Mouse (Mus musculus) ES-E14 (cell line): Measurements from ENCODE around the gene Lasp1.

Source experiments
- CHD2 ChIP-seq: IDR thresholded peaks from 2 replicates; pipeline ENCODE4 v1.6.1; 2014; ENCODE audit warnings: mild to moderate bottlenecking, low read depth, low read length, inconsistent platforms
- HCFC1 ChIP-seq: IDR thresholded peaks from 2 replicates; pipeline ENCODE4 v1.6.1; 2012; ENCODE audit warnings: low read length, inconsistent platforms, borderline replicate concordance; ENCODE audit not compliant: insufficient read depth
- MAFK ChIP-seq: IDR thresholded peaks from 2 replicates; pipeline ENCODE4 v1.6.1; 2014; ENCODE audit warnings: mild to moderate bottlenecking, low read depth, low read length, inconsistent platforms; ENCODE audit not compliant: insufficient read depth
- ZC3H11A ChIP-seq: IDR thresholded peaks from 2 replicates; pipeline ENCODE4 v1.6.1; 2012; ENCODE audit warnings: low read depth, mild to moderate bottlenecking, inconsistent platforms, low read length, borderline replicate concordance
- ZNF384 ChIP-seq: IDR thresholded peaks from 2 replicates; pipeline ENCODE4 v1.6.1; 2012; ENCODE audit warnings: low read depth, low read length, inconsistent platforms

GRCm38 (mm10) chr11:97820840-97821239 is 22.0 kb downstream of the Lasp1 start:
- TF ChIP-seq CHD2, result no peak
- no peak for TF ChIP-seq ZC3H11A
- TF ChIP-seq MAFK, result no peak
- TF ChIP-seq ZNF384, result no peak
- TF ChIP-seq HCFC1, result no peak
